Mouse (Mus musculus) kidney, postnatal 0 days (tissue): Measurements from ENCODE around the gene Dkc1. TPM values are rescaled to one million over a fixed set of nuclear protein-coding genes. Genes with fewer than 3 reads are reported as not detected.
A peak's percentile ranks its signal among the peaks of the same experiment; 100 is the strongest.

ENCODE experiments used
- ATAC-seq: fragments of 200-750 bp; cut with Nextera tagmentation; replicated peaks from 2 replicates; pipeline ENCODE4 v1.8.0; 2017; ENCODE audit warnings: low read depth, moderate number of reproducible peaks, moderate TSS enrichment, moderate library complexity; ENCODE audit not compliant: low FRiP score
- DNase-seq: peaks from one replicate; pipeline ENCODE4 v3.0.0-alpha.2; 2016; ENCODE audit warnings: low spot score
- H3K27ac ChIP-seq: fragments of 300-500 bp; sonication (generic); 2 replicates; pipeline ENCODE4 v1.5.1; 2014; ENCODE audit warnings: mild to moderate bottlenecking
- H3K27me3 ChIP-seq: fragments of 300-500 bp; sonication (generic); 2 replicates; pipeline ENCODE4 v1.6.1; 2014; ENCODE audit warnings: low read length, mixed read lengths; ENCODE audit not compliant: insufficient read depth
- H3K36me3 ChIP-seq: fragments of 300-500 bp; sonication (generic); 2 replicates; pipeline ENCODE4 v1.6.1; 2014; ENCODE audit warnings: low read length, mixed read lengths; ENCODE audit not compliant: insufficient read depth
- H3K4me1 ChIP-seq: fragments of 300-500 bp; sonication (generic); replicated peaks from 2 replicates; pipeline ENCODE4 v1.6.1; 2014; ENCODE audit warnings: antibody characterized with exemption, low read length, mixed read lengths; ENCODE audit not compliant: insufficient read depth
- H3K4me2 ChIP-seq: fragments of 300-500 bp; sonication (generic); 2 replicates; pipeline ENCODE4 v1.6.1; 2014; ENCODE audit warnings: mild to moderate bottlenecking, low read length, moderate library complexity, mixed read lengths
- H3K4me3 ChIP-seq: fragments of 300-500 bp; sonication (generic); replicated peaks from 2 replicates; pipeline ENCODE4 v1.5.1; 2014; ENCODE audit warnings: low read depth, low read length
- H3K9ac ChIP-seq: fragments of 300-500 bp; sonication (generic); 2 replicates; pipeline ENCODE4 v1.6.1; 2014; ENCODE audit warnings: low read depth, low read length
- H3K9me3 ChIP-seq: fragments of 300-500 bp; sonication (generic); replicated peaks from 2 replicates; pipeline ENCODE4 v1.6.1; 2016; ENCODE audit warnings: low read length, inconsistent platforms, mixed read lengths
- CTCF ChIP-seq: IDR thresholded peaks from 2 replicates; pipeline ENCODE4 v1.5.1; 2016; ENCODE audit warnings: antibody characterized with exemption, low read depth, mild to moderate bottlenecking, moderate library complexity
- WGBS: fragments of 180-500 bp; shearing (Covaris S2); extraction: QIAGEN DNeasy Blood & Tissue Kit; methylation state at CpG from one replicate; pipeline ENCODE4 v1.1.7; 2014; 5-methylcytosine and 5-hydroxymethylcytosine counted together
- polyA plus RNA-seq: library from polyadenylated mRNA; unstranded; fragments of >200 nt; fragmentation: Nextera tagmentation; extraction: Ambion mirVana; gene quantifications from 2 replicates; pipeline ENCODE4 v1.2.1, GENCODE M21; 2015

Gene Dkc1
- polyA plus RNA-seq, 1 experiment from 2014 or later = 64.3 TPM

DNA sequence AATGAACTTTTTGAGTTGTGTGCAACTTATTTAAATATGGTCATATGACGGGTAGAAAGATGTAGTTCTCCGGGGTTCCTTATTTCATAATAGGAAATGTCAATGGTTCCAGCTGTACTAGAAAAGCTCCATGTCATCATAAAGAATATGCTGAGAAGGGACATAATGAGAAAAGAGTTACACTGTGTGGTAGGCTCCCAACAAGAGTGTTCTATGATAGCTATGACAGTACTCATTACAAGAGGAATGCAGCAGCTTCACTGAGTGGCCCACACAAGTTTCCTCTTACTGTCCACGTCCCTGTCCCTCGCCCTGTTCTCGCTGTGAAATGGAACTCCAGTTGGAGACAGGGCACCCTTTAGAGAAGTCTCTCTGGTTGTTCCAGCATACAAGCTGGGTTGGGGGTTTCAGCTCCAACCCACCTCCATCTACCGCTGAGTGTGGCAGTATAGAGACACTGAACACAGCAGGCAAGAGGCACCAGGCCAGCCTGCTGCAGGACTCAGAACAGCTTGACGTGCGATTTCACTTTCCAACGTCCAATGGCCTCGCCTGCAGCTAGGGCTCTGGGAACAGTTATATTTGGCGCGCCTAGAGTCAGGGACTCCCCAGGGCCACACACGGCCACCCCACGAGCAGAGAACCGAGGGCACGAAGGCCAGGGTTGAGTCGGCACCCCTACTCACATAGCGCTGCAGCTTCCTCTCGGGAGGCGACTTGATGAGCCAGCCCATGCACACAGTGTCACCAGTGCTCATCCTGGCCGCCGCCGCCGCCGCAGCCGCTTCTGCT, 11.5 kb upstream of the Dkc1 start:
- 0 out of 2 replicates have a peak overlapping the region, but pooled peaks have one; percentile 18 for H3K9ac ChIP-seq
- TF ChIP-seq CTCF = no peak
- DNase-seq = peak; percentile 15
- no peak; the same call in 1 of the 2 replicates for ATAC-seq
- peak overlapping the region; percentile 59 for H3K4me2 ChIP-seq
- no peaks in the 10 kb centered on the region for H3K27me3 ChIP-seq
- 33% methylated on average over 22 of the region's 26 CpGs for WGBS
- H3K36me3 ChIP-seq = no peaks in the 10 kb centered on the region
- H3K4me1 ChIP-seq = no peaks in the 10 kb centered on the region
- H3K27ac ChIP-seq = no peak overlapping the region
- peak overlapping the region; percentile 38 for H3K4me3 ChIP-seq
- no peaks in the 10 kb centered on the region for H3K9me3 ChIP-seq

DNA sequence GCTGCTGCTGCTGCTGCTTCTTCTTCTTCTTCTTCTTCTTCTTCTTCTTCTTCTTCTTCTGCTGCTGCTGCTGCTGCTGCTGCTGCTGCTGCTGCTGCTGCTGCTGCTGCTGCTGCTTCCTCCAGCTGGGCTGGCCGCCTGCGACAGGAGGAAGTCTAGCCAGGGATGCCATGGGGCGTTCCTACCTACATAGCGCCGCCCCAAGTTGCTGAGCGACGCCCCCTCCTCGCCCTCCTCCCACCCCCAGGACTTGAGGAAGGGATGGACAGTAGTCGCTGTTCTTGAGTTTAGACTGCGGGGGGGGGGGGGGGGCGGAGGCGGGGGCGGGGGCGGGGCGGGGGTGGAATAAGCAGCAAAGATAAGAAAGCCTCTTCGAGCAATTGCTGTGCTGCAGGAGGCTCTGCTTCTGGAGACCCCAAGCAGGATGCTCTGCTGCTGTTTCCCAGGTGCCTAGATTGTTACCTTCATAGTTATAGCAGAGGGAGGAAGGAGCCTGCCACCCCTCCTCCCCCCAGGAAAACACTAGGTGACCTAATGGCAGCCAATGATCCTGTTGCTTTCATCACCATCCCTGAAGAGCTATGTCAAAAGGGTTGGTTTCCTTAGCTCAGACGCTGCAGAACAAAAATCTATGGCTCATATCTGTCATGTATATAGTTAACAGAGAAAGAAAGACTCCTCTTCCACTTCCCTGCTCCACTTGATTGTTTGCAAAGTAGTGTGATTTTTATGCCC, 10.7 kb upstream of the Dkc1 start, which contains the start of gene Gab3:
TSS of gene Gab3 (minus strand) at position 685 of the 735 bp plus-strand sequence.
- Histone ChIP-seq H3K4me3 (peak within 1 kb of the TSS; percentile 38), H3K9me3 (no peaks in the 10 kb centered on the region), H3K27ac (no peak within 1 kb of the TSS), H3K4me1 (no peaks in the 10 kb centered on the region), H3K4me2 (peak within 1 kb of the TSS; percentile 59), H3K27me3 (no peaks in the 10 kb centered on the region), H3K9ac (0 out of 2 replicates have a peak within 1 kb of the TSS, but pooled peaks have one; percentile 18), H3K36me3 (no peaks in the 10 kb centered on the region)
- WGBS = 23% methylated on average over 11 of the region's 17 CpGs
- TF ChIP-seq CTCF = no peak
- ATAC-seq (0 out of 2 replicates have a peak, but pooled peaks have one; percentile 49), DNase-seq (peak; percentile 63)

DNA sequence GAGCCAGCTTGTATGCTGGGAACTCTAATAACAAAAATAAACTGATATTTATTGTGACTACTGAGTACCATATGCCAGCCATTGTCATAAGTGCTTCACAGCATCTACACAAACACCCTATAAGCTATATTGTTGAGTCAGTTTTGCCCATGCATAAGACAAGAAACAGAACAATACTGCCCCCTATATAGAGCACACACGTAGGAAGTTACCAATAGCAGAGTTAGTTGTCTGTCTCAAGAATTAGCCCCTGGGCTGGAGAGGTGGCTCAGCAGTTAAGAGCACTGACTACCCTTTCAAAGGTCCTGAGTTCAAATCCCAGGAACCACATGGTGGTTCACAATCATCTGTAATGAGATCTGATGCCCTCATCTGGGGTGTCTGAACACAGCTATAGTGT, 10.0 kb upstream of the Dkc1 start:
- no peaks in the 10 kb centered on the region for H3K4me1 ChIP-seq
- no peak overlapping the region for H3K27ac ChIP-seq
- no peaks in the 10 kb centered on the region for H3K27me3 ChIP-seq
- WGBS = 35% methylated on average over 1 of the region's 1 CpGs
- H3K4me2 ChIP-seq = no peak overlapping the region
- H3K9ac ChIP-seq = no peak overlapping the region
- H3K9me3 ChIP-seq = no peaks in the 10 kb centered on the region
- H3K36me3 ChIP-seq = no peaks in the 10 kb centered on the region
- no peak for ATAC-seq
- DNase-seq = peak; percentile 2
- no peak overlapping the region for H3K4me3 ChIP-seq
- peak; percentile 28; the same call in 1 of the 2 replicates for TF ChIP-seq CTCF

DNA sequence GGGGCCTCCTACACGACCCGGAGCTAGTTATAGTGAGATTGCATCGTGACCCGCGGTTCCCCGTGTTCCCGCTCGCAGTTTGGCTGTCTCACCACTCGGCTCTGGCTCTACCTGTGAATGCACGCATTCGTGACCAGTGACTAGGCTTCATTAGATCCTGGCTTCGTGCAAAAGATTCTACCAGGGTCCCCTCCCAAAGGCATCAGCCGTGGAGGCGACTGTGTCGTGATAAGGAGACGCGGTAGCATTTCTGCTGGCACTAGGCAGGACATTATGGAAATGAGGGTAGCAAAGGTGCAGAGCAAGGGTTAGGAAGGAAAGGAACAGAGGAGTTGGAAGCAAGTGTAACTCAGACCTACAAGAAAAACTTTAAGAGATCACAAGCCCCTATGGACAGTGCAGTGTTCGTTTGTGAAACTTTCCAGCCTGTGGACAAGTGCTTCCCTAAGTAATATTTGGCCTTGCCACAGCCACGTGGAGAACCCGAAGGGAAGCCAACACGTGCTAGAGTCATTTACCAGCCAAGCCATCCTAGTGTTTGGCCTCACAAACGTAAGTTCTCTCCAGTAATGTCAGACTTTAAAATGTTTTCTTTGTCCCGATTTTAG, 613 bp downstream of the Dkc1 start:
- Histone ChIP-seq H3K9me3 (no peaks in the 10 kb centered on the region), H3K27me3 (no peaks in the 10 kb centered on the region), H3K9ac (peak overlapping the region; percentile 52), H3K36me3 (no peaks in the 10 kb centered on the region), H3K27ac (peak overlapping the region; percentile 64), H3K4me2 (peak overlapping the region; percentile 65), H3K4me1 (no peaks in the 10 kb centered on the region), H3K4me3 (peak overlapping the region; percentile 47)
- DNase-seq (peak; percentile 24), ATAC-seq (no peak)
- TF ChIP-seq CTCF = no peak
- WGBS = 26% methylated on average over 23 of the region's 23 CpGs

DNA sequence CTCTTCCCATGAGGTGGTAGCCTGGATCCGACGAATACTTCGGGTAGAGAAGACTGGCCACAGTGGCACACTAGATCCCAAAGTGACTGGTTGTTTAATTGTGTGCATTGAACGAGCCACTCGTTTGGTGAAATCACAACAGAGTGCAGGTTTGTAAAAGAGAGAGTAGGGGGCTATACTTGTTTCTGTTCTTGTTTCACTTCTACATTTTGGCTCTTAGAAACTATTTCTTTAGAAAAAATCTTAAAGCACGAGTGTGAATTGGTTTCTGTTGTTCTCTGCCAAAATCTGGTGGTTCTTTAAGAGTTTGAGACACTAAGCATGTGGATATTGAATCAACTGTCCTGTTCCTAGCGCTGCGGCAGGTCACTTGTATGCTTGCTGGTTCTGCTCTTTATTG, 3.1 kb downstream of the Dkc1 start:
- no peak overlapping the region for H3K27ac ChIP-seq
- ATAC-seq (no peak), DNase-seq (no peak)
- no peaks in the 10 kb centered on the region for H3K27me3 ChIP-seq
- WGBS = 82% methylated on average over 8 of the region's 8 CpGs
- no peak overlapping the region for H3K4me2 ChIP-seq
- no peaks in the 10 kb centered on the region for H3K36me3 ChIP-seq
- H3K4me1 ChIP-seq = no peaks in the 10 kb centered on the region
- H3K9ac ChIP-seq = no peak overlapping the region
- no peak for TF ChIP-seq CTCF
- H3K9me3 ChIP-seq = no peaks in the 10 kb centered on the region
- no peak overlapping the region for H3K4me3 ChIP-seq

DNA sequence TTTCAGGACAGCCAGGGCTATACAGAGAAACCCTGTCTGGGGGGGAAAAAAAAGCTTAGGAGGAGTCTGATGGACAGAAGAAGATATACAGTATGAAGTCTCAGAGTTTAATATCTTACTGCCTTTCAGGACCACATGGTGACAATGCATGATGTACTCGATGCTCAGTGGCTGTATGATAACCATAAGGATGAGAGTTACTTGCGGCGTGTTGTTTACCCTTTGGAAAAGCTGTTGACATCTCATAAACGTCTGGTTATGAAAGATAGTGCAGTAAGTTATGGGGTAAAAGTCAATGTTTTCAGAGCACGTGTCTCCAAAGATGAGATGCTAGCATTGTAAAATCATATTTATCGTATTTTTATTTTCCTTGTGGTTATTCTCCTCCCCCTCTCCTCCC, 6.6 kb downstream of the Dkc1 start:
- H3K9me3 ChIP-seq = no peaks in the 10 kb centered on the region
- H3K9ac ChIP-seq = no peak overlapping the region
- TF ChIP-seq CTCF = no peak
- H3K27me3 ChIP-seq = no peaks in the 10 kb centered on the region
- no peak overlapping the region for H3K4me3 ChIP-seq
- WGBS = 85% methylated on average over 6 of the region's 6 CpGs
- H3K27ac ChIP-seq = no peak overlapping the region
- 0 out of 2 replicates have a peak, but pooled peaks cover 5% of the 10 kb centered on the region for H3K36me3 ChIP-seq
- DNase-seq (no peak), ATAC-seq (no peak)
- no peaks in the 10 kb centered on the region for H3K4me1 ChIP-seq
- H3K4me2 ChIP-seq = no peak overlapping the region
